Mouse (Mus musculus): ENCODE measurements around the gene Fbxw26. TPM values are rescaled to one million over a fixed set of nuclear protein-coding genes. Genes with fewer than 3 reads are reported as not detected.
"Not testable (repeated sequence)": the region's sequence is repeated elsewhere in the genome, so short reads cannot be mapped to it uniquely, and the experiment has no call there.

Fbxw26 gene
- polyA plus RNA-seq (2015; fragmentation: Nextera tagmentation; extraction: Ambion mirVana), result not detected in 2 replicates

DNA sequence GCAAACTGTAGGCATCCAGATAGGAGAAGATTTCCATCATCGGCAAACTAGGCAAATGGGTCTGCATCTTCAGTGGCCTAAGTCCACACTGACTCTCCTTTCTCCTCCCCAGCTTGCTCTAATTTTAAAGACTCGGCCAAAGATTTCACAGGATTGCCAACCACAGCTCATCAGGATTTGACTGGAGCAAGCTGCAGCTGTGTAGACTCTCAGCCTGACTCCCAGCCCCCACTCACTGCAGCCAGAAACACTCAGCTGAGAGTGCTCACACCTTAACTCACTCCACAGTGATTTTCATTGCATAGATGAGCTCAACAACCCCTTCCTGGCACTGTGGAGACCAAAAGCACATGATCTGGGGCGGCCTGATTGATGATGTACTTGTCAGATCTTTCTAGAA is at the start of gene Fbxw26:
Fbxw26 (minus strand) TSS at position 101 of the 400 bp plus-strand sequence.
- WGBS, result 83% methylated on average over 3 of the region's 3 CpGs
- not testable (repeated sequence) for H3K27ac ChIP-seq (replicated peaks); H3K4me1 ChIP-seq; H3K9ac ChIP-seq; H3K9me3 ChIP-seq (replicated peaks); H3K4me3 ChIP-seq (replicated peaks); H3K27me3 ChIP-seq; ATAC-seq (ENCODE audit: insufficient number of reproducible peaks, low FRiP score, low TSS enrichment, low read depth); H3K4me2 ChIP-seq (replicated peaks); H3K36me3 ChIP-seq

DNA sequence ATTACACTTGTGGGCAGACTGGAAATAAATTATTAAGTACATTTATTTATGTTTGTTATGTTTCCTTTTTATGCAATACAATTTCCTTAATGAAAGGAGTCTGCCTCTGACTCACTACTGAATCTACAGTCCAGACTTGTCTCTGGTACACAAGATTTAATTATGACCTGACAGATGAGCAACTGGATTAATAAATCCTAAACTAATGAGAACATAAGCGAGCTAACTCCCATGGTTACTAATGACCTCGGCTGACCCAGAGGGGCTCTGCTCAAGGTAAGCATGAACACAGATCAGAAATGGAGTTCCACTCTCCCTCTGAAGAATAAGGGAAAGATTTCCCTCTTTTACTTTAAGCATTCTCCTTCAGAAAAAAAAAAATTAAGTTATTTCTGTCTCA is 49.3 kb upstream of the Fbxw26 start:
- H3K4me2 ChIP-seq (replicated peaks), result no peak overlapping the region
- WGBS, result 77% methylated on average over 2 of the region's 2 CpGs
- H3K9me3 ChIP-seq (replicated peaks), result no peaks in the 10 kb centered on the region

DNA sequence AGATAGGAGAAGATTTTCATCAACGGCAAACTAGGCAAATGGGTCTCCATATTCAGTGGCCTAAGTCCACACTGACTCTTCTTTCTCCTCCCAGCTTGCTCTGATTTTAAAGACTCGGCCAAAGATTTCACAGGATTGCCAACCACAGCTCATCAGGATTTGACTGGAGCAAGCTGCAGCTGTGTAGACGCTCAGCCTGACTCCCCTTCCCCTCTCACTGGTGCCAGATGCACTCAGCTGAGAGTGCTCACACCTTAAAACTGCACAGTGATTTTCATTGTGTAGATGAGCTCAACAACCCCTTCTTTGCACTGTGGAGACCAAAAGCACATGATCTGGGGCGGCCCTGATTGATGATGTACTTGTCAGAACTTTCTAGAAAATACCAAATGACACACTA is 44.7 kb upstream of the Fbxw26 start, which contains the start of gene Fbxw27:
Fbxw27 (minus strand) TSS at position 101 of the 400 bp plus-strand sequence.
- H3K4me1 ChIP-seq; ATAC-seq (ENCODE audit: insufficient number of reproducible peaks, low FRiP score, low TSS enrichment, low read depth); H3K27me3 ChIP-seq; H3K9ac ChIP-seq; H3K4me3 ChIP-seq (replicated peaks); H3K4me2 ChIP-seq (replicated peaks); H3K9me3 ChIP-seq (replicated peaks); H3K36me3 ChIP-seq; H3K27ac ChIP-seq (replicated peaks): not testable (repeated sequence)
- 75% methylated on average over 4 of the region's 4 CpGs for WGBS

More for the DNA sequence above, 49.3 kb upstream of the Fbxw26 start:
- Histone ChIP-seq H3K36me3 (no peaks in the 10 kb centered on the region), H3K27me3 (no peaks in the 10 kb centered on the region), H3K4me3 (replicated peaks) (no peak overlapping the region), H3K27ac (replicated peaks) (no peak overlapping the region), H3K9ac (no peak overlapping the region), H3K4me1 (no peaks in the 10 kb centered on the region)
- no peak for ATAC-seq (ENCODE audit: insufficient number of reproducible peaks, low FRiP score, low TSS enrichment, low read depth)

DNA sequence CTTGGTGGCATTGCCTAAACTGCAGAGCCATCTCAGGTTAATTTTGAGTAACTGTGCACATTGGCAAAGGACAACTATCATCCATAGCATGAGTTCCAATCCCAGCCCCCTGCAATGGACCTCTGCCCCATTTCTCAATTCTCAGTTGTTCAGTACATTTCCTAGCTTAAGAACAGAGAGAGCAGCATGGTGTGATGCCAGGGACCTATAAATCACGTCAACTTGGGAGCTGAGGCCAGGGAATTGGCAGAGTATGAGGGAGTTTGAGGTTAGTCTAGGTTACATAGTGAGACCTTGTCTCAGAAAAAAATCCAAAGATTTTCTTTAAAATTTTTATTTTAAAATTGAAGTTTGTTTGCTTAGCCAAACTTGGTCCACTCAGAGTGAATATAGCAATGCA is 21.0 kb upstream of the Fbxw26 start:
- H3K36me3 ChIP-seq, H3K9ac ChIP-seq: not testable (repeated sequence)
- 76% methylated on average over 1 of the region's 1 CpGs for WGBS

DNA sequence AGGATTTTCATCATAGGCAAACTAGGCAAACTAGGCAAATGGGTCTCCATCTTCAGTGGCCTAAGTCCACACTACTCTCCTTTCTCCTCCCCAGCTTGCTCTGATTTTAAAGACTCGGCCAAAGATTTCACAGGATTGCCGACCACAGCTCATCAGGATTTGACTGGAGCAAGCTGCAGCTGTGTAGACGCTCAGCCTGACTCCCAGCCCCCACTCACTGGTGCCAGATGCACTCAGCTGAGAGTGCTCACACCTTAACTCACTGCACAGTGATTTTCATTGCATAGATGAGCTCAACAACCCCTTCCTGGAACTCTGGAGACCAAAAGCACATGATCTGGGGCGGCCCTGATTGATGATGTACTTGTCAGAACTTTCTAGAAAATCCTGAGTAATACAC is 43.3 kb downstream of the Fbxw26 start, which contains the start of gene Fbxw18:
Fbxw18 (minus strand) TSS at position 101 of the 400 bp plus-strand sequence.
- not testable (repeated sequence) for H3K4me1 ChIP-seq; ATAC-seq (ENCODE audit: insufficient number of reproducible peaks, low FRiP score, low TSS enrichment, low read depth); H3K27me3 ChIP-seq; H3K27ac ChIP-seq (replicated peaks); H3K36me3 ChIP-seq; H3K9me3 ChIP-seq (replicated peaks); H3K4me3 ChIP-seq (replicated peaks); H3K9ac ChIP-seq; H3K4me2 ChIP-seq (replicated peaks)
- 66% methylated on average over 4 of the region's 4 CpGs for WGBS

More for the DNA sequence above, 21.0 kb upstream of the Fbxw26 start:
- H3K27me3 ChIP-seq; H3K9me3 ChIP-seq (replicated peaks); H3K4me2 ChIP-seq (replicated peaks); ATAC-seq (ENCODE audit: insufficient number of reproducible peaks, low FRiP score, low TSS enrichment, low read depth); H3K4me3 ChIP-seq (replicated peaks); H3K4me1 ChIP-seq; H3K27ac ChIP-seq (replicated peaks): not testable (repeated sequence)

DNA sequence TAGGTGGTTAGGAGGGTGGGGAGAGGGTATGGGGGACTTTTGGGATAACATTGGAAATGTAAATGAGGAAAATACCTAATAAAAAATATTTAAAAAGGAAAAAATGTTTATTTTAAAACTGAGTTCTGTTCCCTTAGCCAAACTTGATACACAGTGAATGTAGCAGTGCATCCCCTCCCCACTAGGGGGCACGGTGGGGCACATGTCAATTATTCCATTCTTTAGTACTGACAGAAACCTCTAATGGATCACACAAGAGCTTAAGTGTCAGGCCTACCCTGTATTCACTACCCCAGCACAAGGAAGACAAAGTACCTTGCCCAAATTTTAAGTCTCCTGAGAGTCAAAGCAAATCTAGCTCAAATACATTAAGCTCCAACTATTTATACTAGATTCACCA is 60.6 kb downstream of the Fbxw26 start:
- ATAC-seq (ENCODE audit: insufficient number of reproducible peaks, low FRiP score, low TSS enrichment, low read depth), result no peak
- H3K27ac ChIP-seq (replicated peaks), result no peak overlapping the region
- 4% methylated on average over 1 of the region's 1 CpGs for WGBS

More for the DNA sequence above, 60.6 kb downstream of the Fbxw26 start:
- Histone ChIP-seq H3K36me3 (no peaks in the 10 kb centered on the region), H3K9ac (no peak overlapping the region), H3K9me3 (replicated peaks) (no peaks in the 10 kb centered on the region), H3K27me3 (no peaks in the 10 kb centered on the region), H3K4me3 (replicated peaks) (no peak overlapping the region), H3K4me1 (no peaks in the 10 kb centered on the region), H3K4me2 (replicated peaks) (no peak overlapping the region)

Other genes with a start within 250 kb of the Fbxw26 start
- gene Fbxw15, start 177.8 kb downstream of the Fbxw26 start, polyA plus RNA-seq (2015; fragmentation: Nextera tagmentation; extraction: Ambion mirVana), result not detected in 2 replicates
- gene Fbxw24, start 120.0 kb downstream of the Fbxw26 start, polyA plus RNA-seq (2015; fragmentation: Nextera tagmentation; extraction: Ambion mirVana), result not detected in 2 replicates
- not detected in 2 replicates for gene Fbxw25, start 81.4 kb downstream of the Fbxw26 start, polyA plus RNA-seq (2015; fragmentation: Nextera tagmentation; extraction: Ambion mirVana)
- not detected in 2 replicates for gene Fbxw18, start 43.4 kb downstream of the Fbxw26 start, polyA plus RNA-seq (2015; fragmentation: Nextera tagmentation; extraction: Ambion mirVana)
- not detected in 2 replicates for gene Fbxw27, start 44.6 kb upstream of the Fbxw26 start, polyA plus RNA-seq (2015; fragmentation: Nextera tagmentation; extraction: Ambion mirVana)
- gene Spink8, start 66.2 kb upstream of the Fbxw26 start, polyA plus RNA-seq (2015; fragmentation: Nextera tagmentation; extraction: Ambion mirVana), result 1.4 and 2.6 TPM in 2 replicates
- 56.8 and 60.8 TPM in 2 replicates for gene Nme6, start 86.7 kb upstream of the Fbxw26 start, polyA plus RNA-seq (2015; fragmentation: Nextera tagmentation; extraction: Ambion mirVana)
- 2.2 and 2.4 TPM in 2 replicates for gene Camp, start 103.5 kb upstream of the Fbxw26 start, polyA plus RNA-seq (2015; fragmentation: Nextera tagmentation; extraction: Ambion mirVana)
- gene Cdc25a, start 129.5 kb upstream of the Fbxw26 start, polyA plus RNA-seq (2015; fragmentation: Nextera tagmentation; extraction: Ambion mirVana), result 26.2 and 26.8 TPM in 2 replicates
- gene Map4, start 185.4 kb upstream of the Fbxw26 start, polyA plus RNA-seq (2015; fragmentation: Nextera tagmentation; extraction: Ambion mirVana), result 80.1 and 82.4 TPM in 2 replicates